Mouse (Mus musculus) lung, adult 2 months (tissue): ENCODE measurements around the gene Tra2b.

Experiments
- CTCF ChIP-seq: fragments of 200-500 bp; IDR thresholded peaks from 2 replicates; pipeline ENCODE4 v1.5.1; 2011; ENCODE audit warnings: mild to moderate bottlenecking, low read length, control low read depth; ENCODE audit not compliant: insufficient read depth
- POLR2A ChIP-seq: fragments of 200-500 bp; IDR thresholded peaks from 2 replicates; pipeline ENCODE4 v1.6.1; 2011; ENCODE audit warnings: low read depth, mild to moderate bottlenecking, control low read depth, low read length, borderline replicate concordance; ENCODE audit errors: extremely low read depth

GRCm38 (mm10) chr16:22266384-22266783 lies 579 bp upstream of the Tra2b start:
- no peak for TF ChIP-seq CTCF
- no peak for TF ChIP-seq POLR2A
